Mouse (Mus musculus) G1E (cell line): ENCODE measurements around the gene Fbxo42. TPM values are rescaled to one million over a fixed set of nuclear protein-coding genes. Genes with fewer than 3 reads are reported as not detected.

ENCODE experiments used
- ATAC-seq: 2 replicates; pipeline ENCODE4 v1.8.0; 2016; ENCODE audit warnings: mild to moderate bottlenecking; ENCODE audit not compliant: insufficient number of reproducible peaks, poor library complexity, low FRiP score, severe bottlenecking; ENCODE audit errors: extremely low read depth
- DNase-seq: peaks from one replicate; pipeline ENCODE4 v3.0.0; 2012; ENCODE audit warnings: low spot score
- H3K27me3 ChIP-seq: 2 replicates; pipeline ENCODE4 v1.6.1; 2012; ENCODE audit warnings: mild to moderate bottlenecking, low read length, inconsistent platforms; ENCODE audit not compliant: insufficient read depth
- H3K36me3 ChIP-seq: replicated peaks from 2 replicates; pipeline ENCODE3; 2012; ENCODE audit warnings: mild to moderate bottlenecking, inconsistent platforms
- H3K4me1 ChIP-seq: 2 replicates; pipeline ENCODE4 v1.6.1; 2012; ENCODE audit warnings: low read depth, low read length, inconsistent platforms, mixed read lengths; ENCODE audit not compliant: insufficient read depth
- H3K4me3 ChIP-seq: 2 replicates; pipeline ENCODE4 v1.5.1; 2012; ENCODE audit warnings: low read depth, mild to moderate bottlenecking, inconsistent platforms, low read length, moderate library complexity, mixed read lengths
- H3K9me3 ChIP-seq: replicated peaks from 2 replicates; pipeline ENCODE4 v1.6.1; 2012; ENCODE audit warnings: inconsistent platforms
- CTCF ChIP-seq: IDR thresholded peaks from 2 replicates; pipeline ENCODE4 v1.5.1; 2012; ENCODE audit warnings: low read depth, low read length, inconsistent platforms, mixed read lengths
- GATA1 ChIP-seq: IDR thresholded peaks from 2 replicates; pipeline ENCODE4 v1.6.1; 2012; ENCODE audit warnings: borderline replicate concordance, low read length, inconsistent platforms, mixed read lengths
- GATA2 ChIP-seq: IDR thresholded peaks from 2 replicates; pipeline ENCODE4 v1.6.1; 2012; ENCODE audit warnings: low read depth, low read length, inconsistent platforms, borderline replicate concordance
- POLR2AphosphoS5 ChIP-seq: IDR thresholded peaks from 2 replicates; pipeline ENCODE4 v1.6.1; 2012; ENCODE audit warnings: low read depth, low read length, inconsistent platforms; ENCODE audit not compliant: insufficient replicate concordance
- TAL1 ChIP-seq: conservative IDR thresholded peaks from 2 replicates; pipeline ENCODE4 v1.6.1; 2012; ENCODE audit warnings: low read depth, low read length, inconsistent platforms, mixed read lengths
- polyA plus RNA-seq: library from polyadenylated mRNA; stranded (reverse); fragments of >175 nt; gene quantifications from 2 replicates; pipeline ENCODE4 v1.2.3, GENCODE M21; 2012
- total RNA-seq, 2 experiments: library from RNA; stranded (forward) in 1 of 2; stranded (reverse) in 1 of 2; fragments of 200-1000 nt in 1 of 2; fragments of >200 nt in 1 of 2; fragmentation: Nextera tagmentation in 1 of 2; gene quantifications; 2 replicates each; pipeline ENCODE4 v1.2.3; 2014 to 2017

Fbxo42 gene
- total and polyA plus RNA-seq, 3 experiments: 8.3 to 36.7 (median 15.5) TPM

DNA sequence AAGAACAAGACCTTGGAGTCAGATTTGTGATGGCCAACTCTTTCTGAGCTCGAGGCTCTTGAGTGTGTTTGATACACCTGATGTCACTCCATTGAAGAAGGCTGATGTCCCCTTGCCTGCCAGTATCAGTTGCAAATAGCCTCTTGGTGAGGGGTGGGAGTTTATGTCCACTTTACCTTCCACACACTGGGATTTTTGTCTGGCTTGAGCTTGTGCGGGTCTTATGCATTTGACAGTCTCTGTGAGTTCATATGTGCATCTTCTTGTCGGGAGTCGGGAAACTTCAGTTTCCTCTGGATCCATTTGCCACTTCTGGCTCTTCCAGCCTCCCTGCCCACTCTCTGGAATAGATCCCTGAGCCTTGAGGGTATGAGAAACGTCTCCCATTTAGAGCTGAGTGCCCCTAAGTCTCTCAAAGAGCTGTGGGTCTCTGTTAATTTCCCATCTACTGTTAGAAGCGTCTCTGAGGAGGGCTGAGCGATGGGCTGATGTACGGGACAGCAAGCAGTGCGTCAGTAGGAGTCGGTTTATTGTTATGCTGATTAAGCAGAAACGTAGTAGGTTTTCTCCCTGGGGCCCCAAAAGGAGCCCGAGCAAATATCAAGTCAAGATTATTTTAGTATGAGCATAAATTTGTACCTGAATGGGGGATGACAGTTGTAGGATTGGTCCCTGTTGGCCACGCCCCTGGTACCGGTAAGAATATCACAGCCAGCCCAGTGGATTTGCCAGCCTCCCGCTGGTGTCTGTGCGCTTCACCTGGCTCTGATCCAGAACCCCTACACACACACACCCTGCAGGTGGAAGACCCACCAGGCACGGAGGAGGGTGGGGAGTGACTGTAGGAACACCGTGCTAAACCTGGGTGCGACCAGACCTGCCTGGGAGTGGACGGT lies 91.0 kb downstream of the Fbxo42 start:
- peak overlapping the region; percentile 65; the same call in 1 of the 2 replicates for H3K4me3 ChIP-seq
- H3K9me3 ChIP-seq: no peaks in the 10 kb centered on the region
- no peaks in the 10 kb centered on the region for H3K36me3 ChIP-seq
- TF ChIP-seq POLR2AphosphoS5: no peak
- no peak for TF ChIP-seq TAL1
- TF ChIP-seq GATA1: no peak
- no peak for TF ChIP-seq GATA2
- TF ChIP-seq CTCF: no peak
- peaks cover 59% of the 10 kb centered on the region for H3K27me3 ChIP-seq
- H3K4me1 ChIP-seq: peaks cover 15% of the 10 kb centered on the region
- no peak for DNase-seq
- ATAC-seq: no peak

- peak within 1 kb of the TSS; percentile 65; the same call in 1 of the 2 replicates for H3K4me3 ChIP-seq
- peak; percentile 81 for ATAC-seq
- TF ChIP-seq GATA2 (no peak), POLR2AphosphoS5 (no peak), TAL1 (no peak), CTCF (no peak), GATA1 (no peak)
These were observed 91.8 kb downstream of the Fbxo42 start, which contains the start of gene Arhgef19 for GRCm38 (mm10) chr4:141239388-141240125. TSS of gene Arhgef19 (plus strand) at chr4:141239499.

GRCm38 (mm10) chr4:141240617-141241016 lies 92.9 kb downstream of the Fbxo42 start:
- no peak overlapping the region for H3K4me3 ChIP-seq

More at GRCm38 (mm10) chr4:141239388-141240125, 91.8 kb downstream of the Fbxo42 start, which contains the start of gene Arhgef19:
- DNase-seq: peak; percentile 48
- Histone ChIP-seq H3K9me3 (no peaks in the 10 kb centered on the region), H3K36me3 (no peaks in the 10 kb centered on the region), H3K4me1 (peaks cover 15% of the 10 kb centered on the region), H3K27me3 (peaks cover 63% of the 10 kb centered on the region)

GRCm38 (mm10) chr4:141241861-141242260 lies 94.1 kb downstream of the Fbxo42 start:
- Histone ChIP-seq H3K4me1 (peaks cover 15% of the 10 kb centered on the region), H3K4me3 (no peak overlapping the region), H3K36me3 (no peaks in the 10 kb centered on the region), H3K9me3 (no peaks in the 10 kb centered on the region), H3K27me3 (peaks cover 60% of the 10 kb centered on the region)
- ATAC-seq (no peak), DNase-seq (no peak)
- no peak for TF ChIP-seq GATA1
- TF ChIP-seq CTCF: no peak
- no peak for TF ChIP-seq GATA2
- no peak for TF ChIP-seq POLR2AphosphoS5
- no peak for TF ChIP-seq TAL1

More at GRCm38 (mm10) chr4:141240617-141241016, 92.9 kb downstream of the Fbxo42 start:
- H3K27me3 ChIP-seq: peaks cover 68% of the 10 kb centered on the region
- no peaks in the 10 kb centered on the region for H3K9me3 ChIP-seq
- TF ChIP-seq TAL1 (no peak), CTCF (no peak), GATA1 (no peak), POLR2AphosphoS5 (no peak)
- H3K36me3 ChIP-seq: no peaks in the 10 kb centered on the region
- DNase-seq (no peak), ATAC-seq (no peak)
- H3K4me1 ChIP-seq: peaks cover 15% of the 10 kb centered on the region

GRCm38 (mm10) chr4:141242651-141243241 lies 95.0 kb downstream of the Fbxo42 start:
- Histone ChIP-seq H3K4me3 (no peak overlapping the region), H3K36me3 (no peaks in the 10 kb centered on the region), H3K27me3 (peaks cover 53% of the 10 kb centered on the region), H3K9me3 (peaks cover 5% of the 10 kb centered on the region; the same call in 1 of the 2 replicates), H3K4me1 (peaks cover 15% of the 10 kb centered on the region)
- no peak for TF ChIP-seq TAL1
- no peak for TF ChIP-seq CTCF
- no peak for TF ChIP-seq GATA1
- no peak for TF ChIP-seq POLR2AphosphoS5
- no peak for TF ChIP-seq GATA2
- DNase-seq (no peak), ATAC-seq (no peak)

DNA sequence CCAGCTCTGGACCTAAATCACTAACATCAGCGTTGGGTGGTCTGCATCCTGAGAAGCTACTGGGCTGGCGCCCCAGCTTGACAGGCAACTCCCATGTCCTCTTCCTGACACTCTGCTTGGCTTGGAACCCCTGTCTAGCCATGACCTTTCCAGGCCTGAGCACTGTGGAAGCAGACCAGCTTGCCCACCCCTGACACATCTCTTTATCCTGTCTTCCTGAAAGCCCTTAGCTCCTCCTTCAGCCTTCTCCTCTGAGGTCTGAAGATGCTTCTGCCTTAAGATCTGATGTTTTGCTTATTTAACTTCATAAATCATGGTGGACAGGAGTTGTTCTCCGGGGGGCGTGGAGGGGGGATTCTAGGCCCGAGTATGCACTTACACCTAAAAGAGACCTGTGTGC lies 95.9 kb downstream of the Fbxo42 start:
- DNase-seq (no peak), ATAC-seq (no peak)
- Histone ChIP-seq H3K4me1 (peaks cover 11% of the 10 kb centered on the region), H3K36me3 (no peaks in the 10 kb centered on the region), H3K27me3 (peaks cover 46% of the 10 kb centered on the region), H3K9me3 (peaks cover 6% of the 10 kb centered on the region; the same call in 1 of the 2 replicates), H3K4me3 (no peak overlapping the region)
- TF ChIP-seq GATA1 (no peak), GATA2 (no peak), TAL1 (no peak), CTCF (no peak), POLR2AphosphoS5 (no peak)
